Mouse (Mus musculus): ENCODE results near the gene Zp2. TPM values are rescaled to one million over a fixed set of nuclear protein-coding genes. Genes with fewer than 3 reads are reported as not detected.

Gene Zp2
- total and polyA plus RNA-seq, 2 experiments from 2014 or later, result 0.15 to 0.31 TPM

- Histone ChIP-seq H3K9ac (replicated peaks; ENCODE audit: low read depth, low read length) (no peak overlapping the region), H3K27ac (ENCODE audit: low read depth) (no peak overlapping the region), H3K36me3 (replicated peaks; ENCODE audit: control insufficient read depth, insufficient read depth, low read length) (no peaks in the 10 kb centered on the region), H3K4me2 (ENCODE audit: low read depth, low read length) (no peak overlapping the region), H3K27me3 (ENCODE audit: control insufficient read depth, insufficient read depth, low read length) (no peaks in the 10 kb centered on the region), H3K4me1 (ENCODE audit: control insufficient read depth, insufficient read depth) (no peaks in the 10 kb centered on the region), H3K9me3 (replicated peaks; ENCODE audit: control insufficient read depth, low read length) (no peaks in the 10 kb centered on the region), H3K4me3 (ENCODE audit: low read depth, low read length) (no peak overlapping the region)
- no peak for ATAC-seq (ENCODE audit: insufficient read depth, low read depth)
- no peak for TF ChIP-seq EP300 (IDR thresholded peaks at IDR 0.05; ENCODE audit: low read depth)
- TF ChIP-seq CTCF (IDR thresholded peaks at IDR 0.05; ENCODE audit: low read depth), result no peak
- WGBS, result 48% methylated on average over 5 of the region's 5 CpGs
- no peak for DNase-seq (ENCODE audit: low spot score)
These were observed 12.5 kb upstream of the Zp2 start for GRCm38 (mm10) chr7:120157575-120158061.

GRCm38 (mm10) chr7:120156841-120157409 is 11.8 kb upstream of the Zp2 start:
- H3K9me3 ChIP-seq (replicated peaks; ENCODE audit: control insufficient read depth, low read length), result no peaks in the 10 kb centered on the region
- no peaks in the 10 kb centered on the region for H3K36me3 ChIP-seq (replicated peaks; ENCODE audit: control insufficient read depth, insufficient read depth, low read length)
- H3K27me3 ChIP-seq (ENCODE audit: control insufficient read depth, insufficient read depth, low read length), result no peaks in the 10 kb centered on the region
- no peak for TF ChIP-seq EP300 (IDR thresholded peaks at IDR 0.05; ENCODE audit: low read depth)
- no peak for TF ChIP-seq CTCF (IDR thresholded peaks at IDR 0.05; ENCODE audit: low read depth)
- no peak overlapping the region for H3K9ac ChIP-seq (replicated peaks; ENCODE audit: low read depth, low read length)
- WGBS, result 40% methylated on average over 2 of the region's 2 CpGs
- DNase-seq (ENCODE audit: low spot score) (no peak), ATAC-seq (ENCODE audit: insufficient read depth, low read depth) (no peak)
- no peaks in the 10 kb centered on the region for H3K4me1 ChIP-seq (ENCODE audit: control insufficient read depth, insufficient read depth)
- H3K4me2 ChIP-seq (ENCODE audit: low read depth, low read length), result no peak overlapping the region
- no peak overlapping the region for H3K27ac ChIP-seq (ENCODE audit: low read depth)
- H3K4me3 ChIP-seq (ENCODE audit: low read depth, low read length), result no peak overlapping the region

- H3K9ac ChIP-seq (replicated peaks; ENCODE audit: low read depth, low read length), result no peak overlapping the region
- no peak overlapping the region for H3K4me2 ChIP-seq (ENCODE audit: low read depth, low read length)
- TF ChIP-seq CTCF (IDR thresholded peaks at IDR 0.05; ENCODE audit: low read depth) (no peak), EP300 (IDR thresholded peaks at IDR 0.05; ENCODE audit: low read depth) (no peak)
- no peak for DNase-seq (ENCODE audit: low spot score)
- H3K9me3 ChIP-seq (replicated peaks; ENCODE audit: control insufficient read depth, low read length), result no peaks in the 10 kb centered on the region
- no peaks in the 10 kb centered on the region for H3K27me3 ChIP-seq (ENCODE audit: control insufficient read depth, insufficient read depth, low read length)
- 78% methylated on average over 2 of the region's 2 CpGs for WGBS
- ATAC-seq (ENCODE audit: insufficient read depth, low read depth), result no peak
- no peaks in the 10 kb centered on the region for H3K4me1 ChIP-seq (ENCODE audit: control insufficient read depth, insufficient read depth)
- no peak overlapping the region for H3K27ac ChIP-seq (ENCODE audit: low read depth)
- H3K36me3 ChIP-seq (replicated peaks; ENCODE audit: control insufficient read depth, insufficient read depth, low read length), result no peaks in the 10 kb centered on the region
- H3K4me3 ChIP-seq (ENCODE audit: low read depth, low read length), result no peak overlapping the region
These were observed 5.8 kb upstream of the Zp2 start for GRCm38 (mm10) chr7:120150898-120151297.

GRCm38 (mm10) chr7:120150257-120150656 is 5.2 kb upstream of the Zp2 start:
- 38% methylated on average over 3 of the region's 3 CpGs for WGBS
- DNase-seq (ENCODE audit: low spot score) (no peak), ATAC-seq (ENCODE audit: insufficient read depth, low read depth) (no peak)

GRCm38 (mm10) chr7:120142743-120143142 is 2.3 kb downstream of the Zp2 start:
- H3K9ac ChIP-seq (replicated peaks; ENCODE audit: low read depth, low read length), result no peak overlapping the region
- no peaks in the 10 kb centered on the region for H3K36me3 ChIP-seq (replicated peaks; ENCODE audit: control insufficient read depth, insufficient read depth, low read length)
- no peak overlapping the region for H3K4me2 ChIP-seq (ENCODE audit: low read depth, low read length)
- H3K4me1 ChIP-seq (ENCODE audit: control insufficient read depth, insufficient read depth), result peaks cover 6% of the 10 kb centered on the region; the same call in 1 of the 2 replicates
- H3K9me3 ChIP-seq (replicated peaks; ENCODE audit: control insufficient read depth, low read length), result no peaks in the 10 kb centered on the region
- no peak for DNase-seq (ENCODE audit: low spot score)
- H3K27me3 ChIP-seq (ENCODE audit: control insufficient read depth, insufficient read depth, low read length), result no peaks in the 10 kb centered on the region
- H3K27ac ChIP-seq (ENCODE audit: low read depth), result no peak overlapping the region
- no peak for TF ChIP-seq EP300 (IDR thresholded peaks at IDR 0.05; ENCODE audit: low read depth)
- no peak for TF ChIP-seq CTCF (IDR thresholded peaks at IDR 0.05; ENCODE audit: low read depth)
- 74% methylated on average over 1 of the region's 1 CpGs for WGBS
- H3K4me3 ChIP-seq (ENCODE audit: low read depth, low read length), result no peak overlapping the region
- no peak for ATAC-seq (ENCODE audit: insufficient read depth, low read depth)

More at GRCm38 (mm10) chr7:120150257-120150656, 5.2 kb upstream of the Zp2 start:
- H3K4me3 ChIP-seq (ENCODE audit: low read depth, low read length), result no peak overlapping the region
- H3K4me1 ChIP-seq (ENCODE audit: control insufficient read depth, insufficient read depth), result no peaks in the 10 kb centered on the region
- H3K27me3 ChIP-seq (ENCODE audit: control insufficient read depth, insufficient read depth, low read length), result no peaks in the 10 kb centered on the region
- no peak overlapping the region for H3K4me2 ChIP-seq (ENCODE audit: low read depth, low read length)
- TF ChIP-seq CTCF (IDR thresholded peaks at IDR 0.05; ENCODE audit: low read depth) (no peak), EP300 (IDR thresholded peaks at IDR 0.05; ENCODE audit: low read depth) (no peak)
- no peaks in the 10 kb centered on the region for H3K36me3 ChIP-seq (replicated peaks; ENCODE audit: control insufficient read depth, insufficient read depth, low read length)
- H3K27ac ChIP-seq (ENCODE audit: low read depth), result no peak overlapping the region
- no peaks in the 10 kb centered on the region for H3K9me3 ChIP-seq (replicated peaks; ENCODE audit: control insufficient read depth, low read length)
- H3K9ac ChIP-seq (replicated peaks; ENCODE audit: low read depth, low read length), result no peak overlapping the region

GRCm38 (mm10) chr7:120128951-120129350 is 16.1 kb downstream of the Zp2 start:
- no peak for DNase-seq (ENCODE audit: low spot score)
- Histone ChIP-seq H3K27me3 (ENCODE audit: control insufficient read depth, insufficient read depth, low read length) (no peaks in the 10 kb centered on the region), H3K4me2 (ENCODE audit: low read depth, low read length) (no peak overlapping the region), H3K27ac (ENCODE audit: low read depth) (no peak overlapping the region), H3K36me3 (replicated peaks; ENCODE audit: control insufficient read depth, insufficient read depth, low read length) (no peaks in the 10 kb centered on the region), H3K4me1 (ENCODE audit: control insufficient read depth, insufficient read depth) (no peaks in the 10 kb centered on the region), H3K4me3 (ENCODE audit: low read depth, low read length) (no peak overlapping the region), H3K9ac (replicated peaks; ENCODE audit: low read depth, low read length) (no peak overlapping the region), H3K9me3 (replicated peaks; ENCODE audit: control insufficient read depth, low read length) (no peaks in the 10 kb centered on the region)
- no peak for TF ChIP-seq EP300 (IDR thresholded peaks at IDR 0.05; ENCODE audit: low read depth)
- no peak for TF ChIP-seq CTCF (IDR thresholded peaks at IDR 0.05; ENCODE audit: low read depth)
- ATAC-seq (ENCODE audit: insufficient read depth, low read depth), result no peak
- WGBS, result 59% methylated on average over 4 of the region's 4 CpGs

Data from heart, postnatal 0 days (tissue).